Mouse (Mus musculus): ENCODE results near the gene Crebzf.

- TF ChIP-seq EP300 (IDR thresholded peaks at IDR 0.05; ENCODE audit: low read depth): no peak
- no peak for TF ChIP-seq CTCF (IDR thresholded peaks at IDR 0.05; ENCODE audit: low read depth)
These were observed 34.0 kb downstream of the Crebzf start, which contains the start of gene Dlg2 for GRCm38 (mm10) chr7:90476313-90477245.

All from liver, embryonic 14.5 days (tissue).